Mouse (Mus musculus) MEL (cell line): Measurements from ENCODE around the gene Ptprn2. TPM values are rescaled to one million over a fixed set of nuclear protein-coding genes. Genes with fewer than 3 reads are reported as not detected.

Source experiments
- DNase-seq: peaks from one replicate; pipeline ENCODE4 v3.0.0; 2011; ENCODE audit warnings: low read depth, low spot score
- H3K27ac ChIP-seq: 2 replicates; pipeline ENCODE4 v1.5.1; 2012; ENCODE audit warnings: low read depth, mild to moderate bottlenecking, control low read depth, low read length, moderate library complexity; ENCODE audit not compliant: control insufficient read depth
- H3K27me3 ChIP-seq, 2 experiments: fragments of 150-350 bp in 1 of 2; sonication (generic) in 1 of 2; 2 replicates each; pipeline ENCODE4 v1.6.1; 2012; ENCODE audit warnings: low read length in 2 of 2, mild to moderate bottlenecking in 2 of 2, improper control_type of control experiment in 1 of 2, moderate library complexity in 1 of 2; ENCODE audit not compliant: insufficient read depth in 2 of 2, control insufficient read depth in 1 of 2
- H3K36me3 ChIP-seq, 2 experiments: 2 replicates each; pipeline ENCODE4 v1.6.1; 2012 to 2014; ENCODE audit warnings: low read length in 2 of 2, improper control_type of control experiment in 1 of 2, inconsistent platforms in 1 of 2, mild to moderate bottlenecking in 1 of 2; ENCODE audit not compliant: insufficient read depth in 2 of 2, control insufficient read depth in 1 of 2
- H3K4me1 ChIP-seq, 2 experiments: fragments of 150-350 bp in 1 of 2; sonication (generic) in 1 of 2; 2 replicates each; pipeline ENCODE4 v1.6.1; 2012; ENCODE audit warnings: low read length in 2 of 2, improper control_type of control experiment in 1 of 2, mild to moderate bottlenecking in 1 of 2; ENCODE audit not compliant: insufficient read depth in 2 of 2, control insufficient read depth in 1 of 2
- H3K4me3 ChIP-seq, 2 experiments: fragments of 150-350 bp in 1 of 2; sonication (generic) in 1 of 2; 2 replicates each; pipeline ENCODE4 v1.5.1; 2012; ENCODE audit warnings: low read depth in 2 of 2, low read length in 2 of 2, mild to moderate bottlenecking in 2 of 2, moderate library complexity in 2 of 2, control low read depth in 1 of 2, improper control_type of control experiment in 1 of 2; ENCODE audit not compliant: control insufficient read depth in 1 of 2, insufficient read depth in 1 of 2
- H3K79me2 ChIP-seq: 2 replicates; pipeline ENCODE4 v1.6.1; 2012; ENCODE audit warnings: mild to moderate bottlenecking, low read length, moderate library complexity; ENCODE audit not compliant: control insufficient read depth, poor library complexity, insufficient read depth
- H3K9ac ChIP-seq: 2 replicates; pipeline ENCODE4 v1.6.1; 2012; ENCODE audit warnings: low read depth, mild to moderate bottlenecking, control low read depth, low read length, moderate library complexity; ENCODE audit not compliant: control insufficient read depth, poor library complexity, severe bottlenecking
- H3K9me3 ChIP-seq: fragments of 150-350 bp; sonication (generic); replicated peaks from 2 replicates; pipeline ENCODE4 v1.6.1; 2012; ENCODE audit warnings: mild to moderate bottlenecking, low read length, improper control_type of control experiment, moderate library complexity; ENCODE audit not compliant: insufficient read depth
- CHD2 ChIP-seq: IDR thresholded peaks from 2 replicates; pipeline ENCODE4 v1.6.1; 2011; ENCODE audit warnings: low read length, improper control_type of control experiment
- E2F4 ChIP-seq: IDR thresholded peaks from 2 replicates; pipeline ENCODE4 v1.6.1; 2011; ENCODE audit warnings: low read depth, low read length, improper control_type of control experiment, borderline replicate concordance
- ELF1 ChIP-seq: IDR thresholded peaks from 2 replicates; pipeline ENCODE4 v1.6.1; 2014; ENCODE audit warnings: low read depth, mild to moderate bottlenecking, inconsistent platforms, low read length, improper control_type of control experiment, moderate library complexity
- EP300 ChIP-seq, 2 experiments: IDR thresholded peaks; 2 replicates each; pipeline ENCODE4 v1.6.1; 2011; ENCODE audit warnings: improper control_type of control experiment in 2 of 2, low read length in 2 of 2, low read depth in 1 of 2, mild to moderate bottlenecking in 1 of 2
- ETS1 ChIP-seq: IDR thresholded peaks from 2 replicates; pipeline ENCODE4 v1.6.1; 2012; ENCODE audit warnings: low read depth, mild to moderate bottlenecking, inconsistent platforms, low read length, improper control_type of control experiment, moderate library complexity
- MAFK ChIP-seq: IDR thresholded peaks from 2 replicates; pipeline ENCODE4 v1.6.1; 2011; ENCODE audit warnings: low read depth, mild to moderate bottlenecking, low read length, improper control_type of control experiment, borderline replicate concordance
- MXI1 ChIP-seq: IDR thresholded peaks from 2 replicates; pipeline ENCODE4 v1.6.1; 2011; ENCODE audit warnings: mild to moderate bottlenecking, low read depth, low read length, improper control_type of control experiment
- NRF1 ChIP-seq: IDR thresholded peaks from 2 replicates; pipeline ENCODE4 v1.6.1; 2014; ENCODE audit warnings: low read depth, mild to moderate bottlenecking, inconsistent platforms, low read length, improper control_type of control experiment, moderate library complexity; ENCODE audit not compliant: poor library complexity, insufficient read depth, severe bottlenecking
- POLR2A ChIP-seq, 2 experiments: IDR thresholded peaks; 2 replicates each; pipeline ENCODE4 v1.6.1; 2011 to 2012; ENCODE audit warnings: low read length in 2 of 2, mild to moderate bottlenecking in 2 of 2, control low read depth in 1 of 2, improper control_type of control experiment in 1 of 2, low read depth in 1 of 2, moderate library complexity in 1 of 2; ENCODE audit not compliant: control insufficient read depth in 1 of 2, insufficient read depth in 1 of 2, poor library complexity in 1 of 2
- RCOR1 ChIP-seq: IDR thresholded peaks from 2 replicates; pipeline ENCODE4 v1.6.1; 2012; ENCODE audit warnings: low read depth, mild to moderate bottlenecking, inconsistent platforms, low read length, improper control_type of control experiment
- SMC3 ChIP-seq: IDR thresholded peaks from 2 replicates; pipeline ENCODE4 v1.6.1; 2011; ENCODE audit warnings: low read depth, low read length, improper control_type of control experiment
- TAL1 ChIP-seq: IDR thresholded peaks from 2 replicates; pipeline ENCODE4 v1.6.1; 2012; ENCODE audit warnings: mild to moderate bottlenecking, inconsistent platforms, low read length, moderate library complexity, mixed read lengths
- TCF12 ChIP-seq: IDR thresholded peaks from 2 replicates; pipeline ENCODE4 v1.6.1; 2014; ENCODE audit warnings: low read depth, mild to moderate bottlenecking, inconsistent platforms, low read length, improper control_type of control experiment, moderate library complexity
- UBTF ChIP-seq: IDR thresholded peaks from 2 replicates; pipeline ENCODE4 v1.6.1; 2012; ENCODE audit warnings: low read depth, mild to moderate bottlenecking, inconsistent platforms, low read length, improper control_type of control experiment, moderate library complexity, borderline replicate concordance; ENCODE audit not compliant: insufficient read depth
- USF2 ChIP-seq, 2 experiments: IDR thresholded peaks; 2 replicates each; pipeline ENCODE4 v1.6.1; 2011 to 2012; ENCODE audit warnings: improper control_type of control experiment in 2 of 2, low read length in 2 of 2, borderline replicate concordance in 1 of 2, inconsistent platforms in 1 of 2, low read depth in 1 of 2, mild to moderate bottlenecking in 1 of 2; ENCODE audit not compliant: insufficient read depth in 1 of 2
- ZC3H11A ChIP-seq: IDR thresholded peaks from 2 replicates; pipeline ENCODE4 v1.6.1; 2012; ENCODE audit warnings: low read depth, mild to moderate bottlenecking, inconsistent platforms, low read length, improper control_type of control experiment
- ZKSCAN1 ChIP-seq: IDR thresholded peaks from 2 replicates; pipeline ENCODE4 v1.6.1; 2012; ENCODE audit warnings: low read depth, mild to moderate bottlenecking, inconsistent platforms, low read length, improper control_type of control experiment, moderate library complexity
- polyA plus RNA-seq, 2 experiments: library from polyadenylated mRNA; stranded (reverse) in 1 of 2; unstranded in 1 of 2; fragments of >175 nt in 1 of 2; fragments of >200 nt in 1 of 2; gene quantifications; 2 replicates each; pipeline versions ENCODE4 v1.2.1 to v1.2.4; 2012; ENCODE audit warnings: low replicate concordance in 2 of 2, low read depth in 1 of 2; ENCODE audit not compliant: insufficient read length in 2 of 2, insufficient read depth in 1 of 2, missing spikeins in 1 of 2
- total RNA-seq: library from RNA; depleted of rRNA; stranded (reverse); fragments of 300-350 nt; gene quantifications from 2 replicates; pipeline ENCODE4 v1.2.3, GENCODE M21; 2012

The Ptprn2 gene
- total and polyA plus RNA-seq, 3 experiments = not detected

GRCm38 (mm10) chr12:117280790-117281189, 795.3 kb downstream of the Ptprn2 start:
- H3K4me3 ChIP-seq = no peak overlapping the region
- H3K9me3 ChIP-seq = no peaks in the 10 kb centered on the region; the same call in 1 of the 2 replicates

GRCm38 (mm10) chr12:117282659-117283058, 797.1 kb downstream of the Ptprn2 start:
- TF ChIP-seq ZC3H11A (no peak), NRF1 (no peak), UBTF (no peak), ZKSCAN1 (no peak), POLR2A (IDR thresholded peaks at IDR 0.05; ENCODE audit: control insufficient read depth in 1 of 2, insufficient read depth in 1 of 2, low read depth in 1 of 2, low read length in 2 of 2, poor library complexity in 1 of 2) (no peak), EP300 (IDR thresholded peaks at IDR 0.05; ENCODE audit: low read depth in 1 of 2, low read length in 2 of 2) (no peak), MAFK (no peak), CHD2 (no peak), E2F4 (no peak), ETS1 (no peak), MXI1 (no peak), ELF1 (no peak), TCF12 (no peak), TAL1 (no peak), SMC3 (no peak)
- TF ChIP-seq, all 39 proteins: peak for 0
- no peak overlapping the region for H3K9ac ChIP-seq
- no peaks in the 10 kb centered on the region for H3K79me2 ChIP-seq
- no peaks in the 10 kb centered on the region for H3K27me3 ChIP-seq
- no peaks in the 10 kb centered on the region for H3K4me1 ChIP-seq
- no peak overlapping the region for H3K4me3 ChIP-seq
- H3K27ac ChIP-seq = no peak overlapping the region
- H3K9me3 ChIP-seq = no peaks in the 10 kb centered on the region; the same call in 1 of the 2 replicates
- no peak for DNase-seq
- H3K36me3 ChIP-seq = no peaks in the 10 kb centered on the region

More at GRCm38 (mm10) chr12:117280790-117281189, 795.3 kb downstream of the Ptprn2 start:
- TF ChIP-seq NRF1 = no peak
- no peak for TF ChIP-seq TAL1
- no peak for TF ChIP-seq MAFK
- TF ChIP-seq CHD2 = no peak
- no peak for TF ChIP-seq RCOR1
- no peak for TF ChIP-seq USF2 (IDR thresholded peaks at IDR 0.05; ENCODE audit: borderline replicate concordance in 1 of 2, insufficient read depth in 1 of 2, low read depth in 1 of 2, low read length in 2 of 2)
- TF ChIP-seq, all 39 proteins: peak for 0
- no peaks in the 10 kb centered on the region for H3K4me1 ChIP-seq
- no peak for DNase-seq
- no peaks in the 10 kb centered on the region for H3K79me2 ChIP-seq
- no peak overlapping the region for H3K27ac ChIP-seq
- no peak overlapping the region for H3K9ac ChIP-seq
- H3K36me3 ChIP-seq = no peaks in the 10 kb centered on the region
- no peaks in the 10 kb centered on the region for H3K27me3 ChIP-seq
